In the genomic region with DNA sequence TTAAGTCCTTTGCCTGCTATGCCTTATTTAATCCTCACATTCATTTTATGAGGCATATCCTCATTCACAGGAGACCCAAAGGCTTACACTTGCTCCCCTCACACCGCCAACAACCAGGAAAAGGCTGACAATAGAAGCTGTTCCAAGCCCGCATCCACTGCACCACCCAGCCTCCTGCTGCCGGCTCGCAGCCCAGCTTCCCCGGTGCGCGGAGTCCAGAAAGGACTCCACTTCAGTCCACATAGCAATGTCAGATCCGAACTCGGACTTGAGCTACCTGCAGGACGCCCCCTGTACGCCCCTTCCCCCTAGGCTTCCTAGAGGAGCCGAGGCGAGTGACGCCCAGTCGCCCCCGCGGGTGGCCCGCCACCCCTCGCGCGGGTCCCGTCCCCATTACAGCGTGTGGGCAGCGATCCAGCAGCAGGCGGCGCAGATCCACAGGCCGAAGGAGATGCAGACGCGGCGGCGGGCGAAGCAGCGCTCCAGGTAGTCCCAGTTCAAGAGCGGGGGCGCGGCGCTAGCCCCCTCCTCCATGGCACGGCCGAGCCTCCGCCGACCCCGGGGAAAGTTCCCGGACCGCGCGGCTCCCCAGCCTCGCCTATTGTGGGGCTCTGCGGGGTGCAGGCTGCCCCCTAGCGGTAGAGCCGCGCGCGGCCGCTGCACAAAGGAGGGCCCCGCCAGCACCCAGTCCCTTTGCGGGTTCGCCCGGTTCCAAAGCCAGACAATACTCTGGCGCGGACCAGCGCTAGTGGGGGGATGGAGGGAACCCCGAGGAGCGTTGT, we compare ENCODE assay signal across 8 mouse cellular contexts. TPM values are rescaled to one million over a fixed set of nuclear protein-coding genes. Genes with fewer than 3 reads are reported as not detected.
DNase-seq lines count a peak whose midpoint lies in the region; ATAC-seq lines count a peak whose summit lies in the region.

No protein-coding gene starts in this region.

- H3K4me2 ChIP-seq in hindbrain, embryonic 14.5 days (replicated peaks) = peak overlapping the region; percentile 67

- H3K4me3 ChIP-seq in hindbrain, embryonic 14.5 days (replicated peaks; ENCODE audit: low read length) = peak overlapping the region; percentile 80

- H3K27ac ChIP-seq in hindbrain, embryonic 14.5 days = peak overlapping the region; percentile 88

- peak; percentile 67 for DNase-seq in T-cell, adult 2 months (ENCODE audit: low spot score)
- DNase-seq in cerebellum, postnatal 25 days = peak; percentile 85 to 86
- DNase-seq in frontal cortex, postnatal 36 days (ENCODE audit: low spot score in 2 of 2) = peak; percentile 84 to 88
- peak; percentile 82 for DNase-seq in hindbrain, embryonic 14.5 days (ENCODE audit: low spot score)
- peak; percentile 83 to 87 for DNase-seq in layer of hippocampus, postnatal 25 days (ENCODE audit: extremely low spot score in 1 of 2, low spot score in 1 of 2)
- DNase-seq in lung, postnatal 14 days = peak; percentile 86
- peak; percentile 81 for DNase-seq in ovary, postnatal 36 days (ENCODE audit: low spot score)
- DNase-seq in thymus, postnatal 25 days = peak; percentile 80

- peaks cover 21% of the 10 kb centered on the region for H3K36me3 ChIP-seq in hindbrain, embryonic 14.5 days (replicated peaks; ENCODE audit: control insufficient read depth, insufficient read depth)

- peak; percentile 89 for ATAC-seq in hindbrain, embryonic 14.5 days (ENCODE audit: low FRiP score)

- H3K9me3 ChIP-seq in hindbrain, embryonic 14.5 days (ENCODE audit: control insufficient read depth, low read length) = peaks cover 4% of the 10 kb centered on the region; the same call in 1 of the 2 replicates

- under 1% methylated on average over 62 of the region's 63 CpGs for WGBS in hindbrain, embryonic 14.5 days

- H3K9ac ChIP-seq in hindbrain, embryonic 14.5 days = peak overlapping the region; percentile 95

- H3K4me1 ChIP-seq in hindbrain, embryonic 14.5 days (replicated peaks; ENCODE audit: control insufficient read depth, insufficient read depth, low read length) = peaks cover 19% of the 10 kb centered on the region

- no peaks in the 10 kb centered on the region for H3K27me3 ChIP-seq in hindbrain, embryonic 14.5 days (ENCODE audit: control insufficient read depth, insufficient read depth, low read length)

RNA-seq across cellular contexts. Expression of a gene that starts 0.5 kb away (rescaled TPM):
- 63.9 and 76.4 TPM in 2 replicates for polyA plus RNA-seq in hindbrain, embryonic 14.5 days (2014; fragmentation: Nextera tagmentation; extraction: Ambion mirVana)
- total RNA-seq in layer of hippocampus, postnatal 25 days (2021) = 10 to 100 TPM; 35.2 to 40.9 TPM

RNA-seq across cellular contexts. Expression of a gene that starts 37.2 kb away (rescaled TPM):
- polyA plus RNA-seq in hindbrain, embryonic 14.5 days (2014; fragmentation: Nextera tagmentation; extraction: Ambion mirVana) = 44.3 and 50.0 TPM in 2 replicates
- total RNA-seq in layer of hippocampus, postnatal 25 days (2021) = 10 to 100 TPM; 17.3 to 21.1 TPM

RNA-seq across cellular contexts. Expression of a gene that starts 49.4 kb away (rescaled TPM):
- polyA plus RNA-seq in hindbrain, embryonic 14.5 days (2014; fragmentation: Nextera tagmentation; extraction: Ambion mirVana) = 10.2 and 10.7 TPM in 2 replicates
- total RNA-seq in layer of hippocampus, postnatal 25 days (2021) = 10 to 100 TPM in 1 of 2 experiments, 1 to 10 TPM in 1; 9.0 to 12.7 TPM

Comparison
In these comparisons a context has a peak if more than half of its experiments do, and no peak if none do; other contexts are left out.
1. Peak in every context shown above with its lines: DNase-seq, ATAC-seq, H3K4me3 ChIP-seq and H3K27ac ChIP-seq.